Mouse (Mus musculus) ovary, postnatal 14 days (tissue): ENCODE data around the gene Hepacam.

ENCODE experiments used
- DNase-seq: peaks from one replicate; pipeline ENCODE4 v3.0.0; 2022; ENCODE audit warnings: low spot score

Hepacam gene

DNA sequence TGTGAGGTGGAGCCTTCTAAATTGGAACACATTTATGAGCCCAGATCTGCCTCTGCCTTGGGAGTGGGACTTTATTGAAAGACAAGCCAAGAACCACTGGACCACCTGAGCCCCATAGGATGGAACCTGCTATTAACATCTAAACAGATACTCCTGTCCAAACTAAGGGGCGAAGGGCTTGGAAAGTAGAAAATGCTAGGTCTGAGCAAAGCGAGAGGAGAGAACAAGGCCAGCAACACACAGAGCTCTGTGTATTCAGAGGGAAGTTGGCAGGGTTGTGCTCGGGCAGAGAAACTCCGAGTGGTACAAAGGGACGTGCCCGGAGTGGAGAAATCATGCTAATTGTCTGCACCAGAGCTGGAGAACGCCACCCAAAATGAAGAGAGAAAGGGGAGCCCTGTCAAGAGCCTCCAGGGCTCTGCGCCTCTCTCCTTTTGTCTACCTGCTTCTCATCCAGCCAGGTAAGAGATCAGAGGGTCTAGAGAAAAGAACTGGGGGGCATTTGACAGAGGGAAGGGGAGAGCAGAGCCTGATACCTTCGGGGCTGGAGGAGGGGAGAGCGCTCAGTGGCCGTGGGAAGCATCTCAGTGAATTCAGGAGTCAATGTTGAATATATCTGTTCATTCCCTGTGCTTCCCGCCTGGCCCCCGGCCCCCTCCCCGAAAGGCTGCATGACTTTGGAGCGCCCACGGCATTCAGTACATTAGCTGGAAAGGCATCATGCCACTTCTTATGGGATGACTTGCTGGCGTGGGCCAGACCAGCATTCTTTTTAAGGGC is at the start of gene Hepacam:
Gene Hepacam (plus strand): TSS at position 51 of the 780 bp plus-strand sequence.
- DNase-seq, result no peak

- no peak for DNase-seq
Measured at GRCm38 (mm10) chr9:37329456-37329855, 37.7 kb upstream of the Hepacam start.

GRCm38 (mm10) chr9:37345406-37345805 is 21.7 kb upstream of the Hepacam start:
- DNase-seq, result no peak

DNA sequence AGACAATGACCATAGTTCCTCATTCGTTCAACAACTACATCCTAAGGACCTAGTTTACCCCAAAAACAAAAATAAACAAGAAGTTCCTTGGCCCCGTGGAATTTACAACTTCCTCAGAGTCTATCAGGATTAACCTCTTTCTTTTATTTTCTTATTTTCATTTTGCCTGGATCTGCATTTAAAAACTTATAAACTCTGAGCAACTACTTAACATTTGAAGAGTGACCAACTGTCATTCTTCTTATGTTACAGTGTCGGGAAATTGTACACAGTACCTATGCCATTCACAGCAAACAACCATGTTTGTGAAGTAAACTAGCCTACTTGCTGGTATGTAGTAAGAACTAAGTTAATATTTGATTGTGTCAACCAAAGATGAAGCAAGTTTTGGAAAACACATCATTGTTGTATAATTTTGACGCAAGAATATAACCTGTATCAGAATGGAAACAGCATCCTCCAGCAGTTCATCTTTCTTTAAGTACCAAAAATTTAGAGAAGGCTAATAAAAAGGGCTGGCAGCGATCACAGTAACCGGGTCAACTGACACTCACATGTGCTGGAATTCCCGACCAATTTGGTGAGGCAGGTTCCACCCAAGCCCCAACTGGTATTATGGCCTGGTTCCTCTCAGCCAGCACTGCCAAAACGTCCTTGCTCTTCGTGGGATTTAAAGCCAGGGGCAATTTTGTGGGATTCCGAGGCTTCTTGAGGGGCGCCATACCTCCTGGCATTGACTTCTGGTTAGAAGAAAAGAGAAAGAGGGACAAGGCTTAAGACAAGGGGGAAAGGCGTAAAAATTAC is 19.8 kb upstream of the Hepacam start:
- no peak for DNase-seq

GRCm38 (mm10) chr9:37347988-37348642 is 19.0 kb upstream of the Hepacam start, which contains the start of gene Ccdc15:
Gene Ccdc15, minus strand, starts transcription at chr9:37348432.
- peak; percentile 96 for DNase-seq

DNA sequence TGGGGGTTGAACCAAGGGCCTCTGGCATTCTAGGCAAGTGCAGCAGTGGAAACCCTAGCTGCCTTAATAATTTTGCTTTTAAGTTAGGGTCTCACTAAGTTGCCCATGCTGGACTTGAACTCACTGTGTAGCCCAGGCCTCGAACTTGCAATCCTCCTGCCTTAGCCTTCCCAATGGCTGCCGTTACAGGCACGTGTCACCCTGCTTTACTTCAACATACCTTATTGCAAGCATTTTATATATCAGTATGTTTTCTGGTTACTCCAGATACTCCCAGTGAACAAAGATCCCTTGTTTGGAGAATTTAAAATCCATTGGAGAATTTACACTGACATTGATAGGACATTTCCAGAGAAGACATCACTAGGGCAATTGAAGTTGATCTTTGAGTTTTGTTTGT is 18.1 kb upstream of the Hepacam start:
- no peak for DNase-seq

DNA sequence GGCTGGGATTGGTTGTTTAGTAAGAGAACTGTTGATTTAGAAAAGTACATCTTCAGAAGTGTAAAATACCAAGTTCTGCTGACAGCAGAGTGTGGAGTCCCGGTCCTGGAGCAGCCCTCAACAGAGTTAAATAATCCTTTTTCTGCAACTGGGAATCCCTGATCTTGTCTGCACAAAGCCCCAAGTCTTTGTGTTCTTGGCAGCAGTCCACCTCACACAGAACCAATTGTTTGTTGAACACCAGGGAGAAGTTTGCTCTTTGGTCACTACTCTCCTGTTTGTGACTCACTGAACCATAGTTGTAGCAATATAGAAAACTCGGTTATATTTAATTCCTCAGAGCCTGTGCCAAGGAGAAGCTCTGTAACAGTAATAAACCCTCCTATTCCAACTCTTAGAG is 15.9 kb upstream of the Hepacam start:
- DNase-seq, result no peak

DNA sequence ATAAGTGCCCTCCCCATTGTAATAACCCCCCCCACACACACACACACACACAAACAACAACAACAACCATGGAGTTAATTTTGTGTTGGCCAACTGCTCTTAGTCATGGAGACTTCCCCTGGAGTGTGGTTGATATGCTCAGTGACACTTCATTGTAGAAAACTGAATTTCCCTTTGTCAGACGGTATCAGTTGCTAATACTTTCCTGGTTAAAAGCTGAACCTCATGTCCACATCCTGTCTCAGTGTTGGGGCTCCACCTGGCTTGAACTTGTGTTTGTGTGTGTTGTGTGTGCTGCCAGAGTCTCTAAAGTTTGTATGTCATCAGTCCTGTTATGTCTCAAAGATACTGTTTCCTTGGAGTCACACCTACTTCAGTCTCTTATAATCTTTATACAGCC is 12.7 kb upstream of the Hepacam start:
- no peak for DNase-seq

DNA sequence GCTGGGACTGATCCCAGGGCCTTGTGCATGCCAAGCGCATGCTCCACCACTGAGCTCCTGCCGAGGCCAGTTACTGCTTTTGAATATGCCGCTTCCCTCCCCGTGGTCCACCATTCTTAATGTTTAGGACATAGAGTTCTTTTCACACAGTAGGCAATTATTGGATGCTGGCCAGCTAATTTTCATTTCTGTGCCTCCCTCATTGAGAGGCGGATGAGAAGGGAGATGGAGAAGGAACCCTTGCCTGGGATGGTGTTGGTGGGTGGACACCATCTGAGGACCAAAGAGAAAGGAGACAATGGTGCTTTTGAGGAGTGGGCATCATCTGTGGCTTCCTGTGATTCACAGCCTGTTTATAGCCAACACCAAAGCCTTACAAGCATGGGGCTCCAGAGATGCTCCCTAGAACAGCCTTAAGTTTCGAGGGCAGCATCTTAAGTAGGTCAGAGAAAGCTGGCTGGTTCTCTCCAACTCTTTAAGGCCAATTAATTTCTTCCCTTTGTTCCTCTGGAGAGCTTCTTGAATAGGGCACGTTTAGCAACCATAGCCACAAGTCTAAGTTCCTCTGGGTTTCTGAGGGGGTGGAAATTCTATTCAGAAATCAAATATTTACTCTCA is 8.3 kb upstream of the Hepacam start:
- no peak for DNase-seq

DNA sequence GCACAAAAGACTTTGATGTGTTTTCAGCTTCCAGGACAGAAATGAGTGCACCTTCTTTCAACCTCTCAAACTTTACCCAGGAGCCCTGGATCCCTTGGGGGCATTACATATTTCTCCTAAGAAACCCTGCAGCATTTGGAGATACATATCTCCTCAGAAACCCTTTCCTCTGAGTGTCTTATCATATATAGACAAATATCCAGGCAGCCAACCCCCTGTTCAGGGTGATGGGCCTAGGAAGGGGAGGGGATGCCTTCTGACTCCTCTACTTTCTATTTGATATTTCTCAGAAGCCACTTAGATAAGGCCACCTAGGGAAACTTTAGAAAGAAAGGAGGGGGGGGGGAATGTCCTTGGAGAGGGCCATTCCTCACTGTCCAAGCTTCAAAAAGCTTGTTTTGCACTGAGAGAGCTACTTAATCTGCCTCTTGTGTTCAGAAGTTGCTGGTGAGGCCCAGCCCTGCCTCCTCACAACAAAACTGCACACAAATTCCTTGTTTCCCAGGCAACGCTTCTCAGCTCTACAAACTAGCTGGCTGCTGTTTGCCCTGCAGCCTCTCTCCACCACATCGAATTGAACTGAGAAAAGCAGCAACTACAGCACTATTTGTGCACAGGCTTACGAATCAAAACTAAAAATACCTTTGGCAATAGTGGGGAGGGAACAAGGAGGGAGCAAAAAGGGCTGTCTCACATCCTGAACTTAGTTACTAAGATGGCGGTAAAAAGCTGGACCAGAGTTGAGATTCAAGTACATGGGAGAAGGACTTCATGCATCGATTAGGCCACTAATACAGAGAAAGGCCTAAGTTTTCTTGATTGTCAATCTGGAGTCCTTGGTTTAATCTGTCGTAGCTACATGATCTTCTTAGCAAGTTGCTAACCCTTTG is 7.6 kb upstream of the Hepacam start:
- DNase-seq, result peak; percentile 31

- DNase-seq, result no peak
Measured at GRCm38 (mm10) chr9:37362084-37362483, 5.1 kb upstream of the Hepacam start.

DNA sequence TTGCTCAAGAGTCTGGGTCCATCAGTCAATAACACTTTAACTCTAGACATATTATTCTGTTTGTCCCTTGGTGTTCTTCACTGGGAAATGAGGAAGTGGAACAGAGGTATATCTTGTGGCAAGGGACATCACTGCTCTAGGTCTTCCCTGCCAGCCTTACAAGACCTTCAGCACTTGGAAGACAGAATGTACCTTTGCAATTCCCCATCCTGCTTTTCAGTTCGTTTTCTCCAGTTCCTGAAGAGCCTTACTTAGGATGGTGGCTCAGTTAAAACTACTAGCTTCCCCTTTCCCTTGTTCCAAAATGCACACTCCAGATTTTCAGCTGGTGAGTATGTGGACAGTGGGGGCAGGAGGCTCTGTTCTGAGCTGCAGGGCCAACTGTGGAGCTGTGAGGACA is 4.3 kb upstream of the Hepacam start:
- no peak for DNase-seq

DNA sequence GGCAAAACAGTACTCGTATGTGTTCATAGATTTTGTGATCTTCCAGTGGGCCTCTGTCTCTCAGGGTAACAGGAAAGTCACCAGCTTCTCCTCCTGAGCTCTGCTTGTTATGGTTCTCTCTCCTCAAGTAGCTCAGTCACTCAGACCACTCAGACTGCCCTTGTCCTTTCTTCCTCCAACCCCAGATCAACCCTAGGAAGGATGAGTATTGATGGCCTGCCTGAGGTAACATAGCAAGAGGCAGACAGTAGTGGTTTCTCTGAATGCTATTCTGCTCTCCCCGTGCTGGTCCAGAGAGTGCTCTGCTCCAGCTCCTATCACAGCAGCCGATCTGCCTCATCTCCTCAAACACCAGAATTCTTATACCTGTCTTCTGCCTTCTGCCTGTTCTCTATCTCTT is 3.6 kb upstream of the Hepacam start:
- DNase-seq, result no peak

- DNase-seq, result no peak
Measured at GRCm38 (mm10) chr9:37364392-37364791, 2.8 kb upstream of the Hepacam start.

DNA sequence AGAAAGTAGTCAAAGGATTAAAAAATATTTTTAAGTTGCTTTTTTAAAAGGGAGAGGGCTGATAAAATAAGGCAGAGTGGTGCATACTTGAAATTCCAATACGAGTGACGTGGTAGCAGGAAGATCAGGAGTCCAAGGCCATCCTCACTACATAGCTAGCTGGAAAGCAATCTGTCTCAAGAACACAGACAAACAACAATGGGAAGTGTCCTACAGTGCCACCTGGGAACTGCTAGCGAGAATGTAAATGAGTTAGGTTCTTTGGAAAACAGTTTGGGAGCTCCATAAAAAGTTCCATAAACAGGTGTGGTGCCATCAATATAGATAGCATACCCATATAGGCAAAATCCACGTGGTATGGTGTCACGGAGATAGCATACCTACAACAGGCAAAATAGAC is 1.4 kb upstream of the Hepacam start:
- no peak for DNase-seq

DNA sequence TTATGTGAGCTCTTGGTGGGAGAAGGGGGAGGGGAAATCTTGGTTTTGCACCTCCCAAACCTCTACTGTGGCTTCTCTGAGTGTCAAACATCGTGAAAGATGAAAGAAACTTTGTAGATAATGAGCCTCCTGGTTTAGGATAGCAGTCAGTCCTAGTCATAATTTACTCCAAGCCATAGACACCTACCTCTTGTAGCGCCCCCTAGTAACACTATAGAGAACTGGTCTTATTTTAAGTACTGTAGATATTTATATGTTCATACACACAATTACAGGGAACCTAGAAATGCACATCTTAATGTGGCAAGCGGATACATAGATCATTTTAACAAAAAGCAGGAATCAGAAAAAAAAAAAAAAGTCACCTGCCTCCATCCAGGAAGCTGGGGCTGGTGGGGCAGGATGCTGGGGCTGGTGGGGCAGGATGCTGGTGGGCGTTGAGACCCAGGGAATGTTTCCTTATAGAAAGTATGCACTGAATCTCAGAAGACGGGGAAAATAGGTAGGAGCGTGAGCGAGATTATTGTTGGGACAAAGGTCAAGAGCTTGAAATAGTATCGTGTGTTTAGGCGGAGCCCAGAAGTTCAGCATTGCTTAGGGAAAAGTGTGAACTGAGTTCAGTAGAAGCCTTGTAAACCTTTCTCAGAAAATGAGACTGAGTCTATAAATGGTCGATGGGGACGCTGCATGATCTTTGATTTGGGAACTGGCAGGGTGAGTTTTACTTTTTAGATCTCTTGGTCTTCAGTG is 1.1 kb downstream of the Hepacam start:
- DNase-seq, result no peak

- no peak for DNase-seq
Measured at GRCm38 (mm10) chr9:37368860-37369259, 1.7 kb downstream of the Hepacam start.

DNA sequence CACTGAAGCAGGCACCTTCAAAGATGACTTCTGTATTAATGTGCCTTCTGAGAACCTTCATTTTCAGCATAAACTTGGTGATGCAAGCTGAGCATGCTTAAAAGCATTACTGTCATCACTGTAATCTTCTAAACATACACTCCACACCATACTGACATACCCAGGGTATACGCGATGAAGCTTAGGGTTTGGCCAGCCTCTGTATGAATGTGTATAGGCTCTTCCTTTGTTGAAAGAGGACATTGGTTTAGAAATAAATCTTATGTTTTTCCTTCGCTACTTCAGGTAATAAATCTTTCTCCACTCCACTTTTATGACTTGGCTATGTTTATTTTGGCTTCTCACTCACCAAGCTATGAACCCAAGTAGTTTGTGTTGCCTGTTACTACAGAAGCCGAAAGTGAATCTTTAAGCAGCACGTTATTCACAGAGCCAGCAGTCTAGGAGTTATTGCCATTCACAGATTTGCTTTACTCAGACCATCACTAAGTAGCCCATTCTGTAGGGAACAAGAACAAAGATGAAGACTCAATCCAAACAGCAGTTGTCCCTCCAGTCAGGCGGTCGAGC is 4.2 kb downstream of the Hepacam start:
- DNase-seq, result no peak

GRCm38 (mm10) chr9:37375718-37376117 is 8.6 kb downstream of the Hepacam start:
- no peak for DNase-seq

DNA sequence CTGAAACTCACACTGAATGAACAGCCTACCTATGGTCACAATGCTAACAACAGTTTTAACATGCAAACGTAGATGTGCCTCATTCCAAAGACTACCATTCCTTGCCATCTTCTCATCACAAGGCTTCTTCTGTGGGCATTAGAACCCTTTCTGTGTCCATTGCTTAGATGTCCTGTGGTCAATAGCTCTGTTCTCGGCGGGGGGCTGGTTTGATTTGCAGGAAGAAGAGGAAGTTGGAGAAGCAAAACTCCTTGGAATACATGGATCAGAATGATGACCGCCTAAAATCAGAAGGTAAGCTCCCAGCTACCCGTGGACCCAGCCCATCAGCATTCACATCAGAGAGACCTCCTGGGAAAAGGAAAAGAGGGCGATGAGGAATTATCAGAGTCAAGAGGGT is 16.0 kb downstream of the Hepacam start:
- DNase-seq, result no peak
